Mouse (Mus musculus) hindbrain, embryonic 12.5 days (tissue): ENCODE measurements around the gene Magi1. TPM values are rescaled to one million over a fixed set of nuclear protein-coding genes. Genes with fewer than 3 reads are reported as not detected.

Experiments used
- ATAC-seq: fragments of 200-750 bp; cut with Nextera tagmentation; 2 replicates; pipeline ENCODE4 v1.8.0; 2017; ENCODE audit warnings: moderate TSS enrichment; ENCODE audit not compliant: low FRiP score
- H3K27ac ChIP-seq: fragments of 300-500 bp; sonication (generic); 2 replicates; pipeline ENCODE4 v1.5.1; 2016; ENCODE audit warnings: mild to moderate bottlenecking
- H3K27me3 ChIP-seq: fragments of 300-500 bp; sonication (generic); 2 replicates; pipeline ENCODE4 v1.6.1; 2016; ENCODE audit warnings: mild to moderate bottlenecking
- H3K36me3 ChIP-seq: fragments of 300-500 bp; sonication (generic); 2 replicates; pipeline ENCODE4 v1.6.1; 2016; ENCODE audit warnings: mild to moderate bottlenecking
- H3K4me1 ChIP-seq: fragments of 300-500 bp; sonication (generic); 2 replicates; pipeline ENCODE4 v1.6.1; 2016
- H3K4me2 ChIP-seq: fragments of 300-500 bp; sonication (generic); replicated peaks from 2 replicates; pipeline ENCODE4 v1.6.1; 2016; ENCODE audit warnings: mild to moderate bottlenecking
- H3K4me3 ChIP-seq: fragments of 300-500 bp; sonication (generic); 2 replicates; pipeline ENCODE4 v1.5.1; 2016; ENCODE audit warnings: mild to moderate bottlenecking
- H3K9ac ChIP-seq: fragments of 300-500 bp; sonication (generic); 2 replicates; pipeline ENCODE4 v1.6.1; 2016; ENCODE audit warnings: mild to moderate bottlenecking, moderate library complexity
- H3K9me3 ChIP-seq: fragments of 300-500 bp; sonication (generic); replicated peaks from 2 replicates; pipeline ENCODE4 v1.6.1; 2016; ENCODE audit warnings: mild to moderate bottlenecking
- WGBS: fragments of 180-500 bp; shearing (Covaris S2); methylation state at CpG from one replicate; pipeline ENCODE4 v1.1.7; 2016; 5-methylcytosine and 5-hydroxymethylcytosine counted together
- polyA plus RNA-seq: library from polyadenylated mRNA; unstranded; fragments of >200 nt; fragmentation: Nextera tagmentation; extraction: Ambion mirVana; gene quantifications from 2 replicates; pipeline ENCODE4 v1.2.1, GENCODE M21; 2016

Gene Magi1
- polyA plus RNA-seq, 1 experiment from 2014 or later, result 35.9 TPM

DNA sequence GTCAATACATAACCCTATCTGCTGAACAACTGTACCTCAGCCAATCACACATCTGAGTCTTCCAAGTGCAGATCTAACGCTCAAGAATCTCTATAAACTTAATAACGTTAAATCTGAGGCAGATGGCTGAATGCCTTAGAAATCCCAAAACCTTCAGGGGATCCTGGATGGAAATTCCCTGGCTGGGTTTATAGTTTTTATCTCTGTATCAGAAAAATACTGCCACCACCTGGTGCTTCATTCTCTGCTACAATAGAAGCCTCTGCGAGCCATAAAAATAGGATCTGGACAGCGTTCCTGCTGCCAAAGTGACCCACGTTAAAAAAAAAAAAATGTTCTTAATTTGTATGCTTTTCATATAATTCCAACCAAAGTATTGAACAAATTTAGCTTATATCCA is 162.2 kb downstream of the Magi1 start:
- H3K4me3 ChIP-seq, result no peak overlapping the region
- no peaks in the 10 kb centered on the region for H3K27me3 ChIP-seq
- H3K9me3 ChIP-seq, result no peaks in the 10 kb centered on the region
- no peak overlapping the region for H3K9ac ChIP-seq
- no peak overlapping the region for H3K4me2 ChIP-seq
- 76% methylated on average over 5 of the region's 5 CpGs for WGBS
- no peaks in the 10 kb centered on the region for H3K36me3 ChIP-seq
- H3K27ac ChIP-seq, result no peak overlapping the region
- ATAC-seq, result no peak
- H3K4me1 ChIP-seq, result peaks cover 5% of the 10 kb centered on the region; the same call in 1 of the 2 replicates

- H3K4me1 ChIP-seq, result no peaks in the 10 kb centered on the region
- 87% methylated on average over 6 of the region's 6 CpGs for WGBS
- no peak for ATAC-seq
- H3K4me2 ChIP-seq, result no peak overlapping the region
- H3K27me3 ChIP-seq, result no peaks in the 10 kb centered on the region
- H3K9ac ChIP-seq, result no peak overlapping the region
- H3K36me3 ChIP-seq, result no peaks in the 10 kb centered on the region
- no peak overlapping the region for H3K4me3 ChIP-seq
- H3K9me3 ChIP-seq, result no peaks in the 10 kb centered on the region
- H3K27ac ChIP-seq, result no peak overlapping the region
Measured at GRCm38 (mm10) chr6:94116434-94117432, 167.0 kb downstream of the Magi1 start.

DNA sequence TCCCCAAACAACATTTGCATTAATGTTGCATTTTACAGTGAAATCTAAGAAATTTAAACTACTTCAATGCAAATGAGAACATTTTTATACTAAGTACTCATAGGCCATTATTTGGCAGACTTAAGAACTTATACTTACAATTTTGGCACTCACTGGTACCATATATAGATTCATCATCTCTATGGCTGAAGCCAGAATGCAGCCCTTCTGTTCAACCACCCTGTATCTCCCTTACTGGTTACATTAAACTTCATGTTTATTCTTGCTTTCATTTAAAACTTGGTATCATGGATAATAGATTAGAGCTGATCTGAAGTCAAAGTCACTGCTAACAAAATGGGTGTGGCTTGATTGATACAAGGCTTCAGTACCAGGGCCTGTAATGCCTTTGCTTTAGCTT is 171.9 kb downstream of the Magi1 start:
- Histone ChIP-seq H3K4me2 (no peak overlapping the region), H3K9ac (no peak overlapping the region), H3K9me3 (no peaks in the 10 kb centered on the region), H3K4me1 (peaks cover 4% of the 10 kb centered on the region; the same call in 1 of the 2 replicates), H3K27ac (no peak overlapping the region), H3K36me3 (no peaks in the 10 kb centered on the region), H3K27me3 (no peaks in the 10 kb centered on the region), H3K4me3 (no peak overlapping the region)
- no peak for ATAC-seq

DNA sequence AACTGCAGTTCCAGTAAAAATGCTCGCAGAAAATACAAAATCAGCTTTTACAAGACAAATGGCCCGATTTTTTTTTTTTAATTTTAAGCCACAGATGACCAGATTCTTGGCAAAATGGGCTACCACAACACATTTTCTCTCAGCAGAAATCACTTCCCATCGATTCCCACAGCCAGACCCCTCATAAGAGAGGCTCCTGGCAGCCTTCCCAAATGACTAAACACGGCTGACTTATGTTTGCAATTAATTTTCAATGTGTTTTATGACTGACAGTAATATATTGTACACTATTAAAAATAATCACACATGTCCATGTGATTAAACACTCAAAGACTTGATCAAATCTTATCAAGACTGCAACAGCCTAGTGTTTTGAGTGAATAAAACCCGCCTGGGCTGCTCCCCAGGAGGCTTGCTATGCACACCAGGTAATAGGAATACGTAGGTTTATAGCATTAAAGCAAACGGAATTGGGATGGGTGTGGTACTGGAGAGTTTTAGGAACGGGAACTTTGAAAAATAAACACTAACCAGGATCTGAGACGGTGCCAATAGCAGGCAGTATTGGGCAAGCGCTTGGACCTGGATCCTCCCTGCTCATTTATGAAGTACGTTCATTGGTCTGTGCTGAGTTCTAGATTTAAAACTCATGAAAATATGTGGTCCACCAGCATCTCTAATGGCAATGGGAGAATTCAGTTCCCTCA is 176.2 kb downstream of the Magi1 start:
- 78% methylated on average over 11 of the region's 11 CpGs for WGBS
- no peaks in the 10 kb centered on the region for H3K9me3 ChIP-seq
- no peak overlapping the region for H3K4me3 ChIP-seq

GRCm38 (mm10) chr6:94103581-94103980 is 180.1 kb downstream of the Magi1 start:
- Histone ChIP-seq H3K4me1 (peaks cover 7% of the 10 kb centered on the region), H3K4me2 (no peak overlapping the region), H3K36me3 (no peaks in the 10 kb centered on the region), H3K4me3 (no peak overlapping the region), H3K9me3 (no peaks in the 10 kb centered on the region), H3K27me3 (no peaks in the 10 kb centered on the region), H3K27ac (no peak overlapping the region), H3K9ac (no peak overlapping the region)
- no peak for ATAC-seq
- 60% methylated on average over 3 of the region's 3 CpGs for WGBS

More for the DNA sequence above, 176.2 kb downstream of the Magi1 start:
- Histone ChIP-seq H3K27ac (no peak overlapping the region), H3K36me3 (no peaks in the 10 kb centered on the region), H3K9ac (no peak overlapping the region), H3K4me1 (peaks cover 7% of the 10 kb centered on the region), H3K27me3 (no peaks in the 10 kb centered on the region), H3K4me2 (no peak overlapping the region)
- no peak for ATAC-seq

GRCm38 (mm10) chr6:94101256-94101655 is 182.5 kb downstream of the Magi1 start:
- Histone ChIP-seq H3K4me3 (no peak overlapping the region), H3K27me3 (no peaks in the 10 kb centered on the region), H3K36me3 (no peaks in the 10 kb centered on the region), H3K4me2 (no peak overlapping the region), H3K27ac (no peak overlapping the region), H3K4me1 (peaks cover 3% of the 10 kb centered on the region; the same call in 1 of the 2 replicates), H3K9ac (no peak overlapping the region), H3K9me3 (no peaks in the 10 kb centered on the region)
- ATAC-seq, result no peak
- 54% methylated on average over 5 of the region's 5 CpGs for WGBS

GRCm38 (mm10) chr6:94094924-94095685 is 188.6 kb downstream of the Magi1 start:
- Histone ChIP-seq H3K4me3 (no peak overlapping the region), H3K27ac (no peak overlapping the region), H3K27me3 (no peaks in the 10 kb centered on the region), H3K36me3 (no peaks in the 10 kb centered on the region), H3K9ac (no peak overlapping the region), H3K9me3 (no peaks in the 10 kb centered on the region), H3K4me1 (peaks cover 11% of the 10 kb centered on the region), H3K4me2 (no peak overlapping the region)
- 45% methylated on average over 4 of the region's 4 CpGs for WGBS
- ATAC-seq, result no peak

- no peak overlapping the region for H3K4me3 ChIP-seq
- H3K4me1 ChIP-seq, result peaks cover 11% of the 10 kb centered on the region
- 51% methylated on average over 6 of the region's 8 CpGs for WGBS
- H3K27me3 ChIP-seq, result no peaks in the 10 kb centered on the region
- no peaks in the 10 kb centered on the region for H3K9me3 ChIP-seq
- no peaks in the 10 kb centered on the region for H3K36me3 ChIP-seq
- H3K27ac ChIP-seq, result no peak overlapping the region
- no peak for ATAC-seq
- H3K4me2 ChIP-seq, result no peak overlapping the region
- H3K9ac ChIP-seq, result no peak overlapping the region
Measured at GRCm38 (mm10) chr6:94092969-94093597, 190.6 kb downstream of the Magi1 start.

DNA sequence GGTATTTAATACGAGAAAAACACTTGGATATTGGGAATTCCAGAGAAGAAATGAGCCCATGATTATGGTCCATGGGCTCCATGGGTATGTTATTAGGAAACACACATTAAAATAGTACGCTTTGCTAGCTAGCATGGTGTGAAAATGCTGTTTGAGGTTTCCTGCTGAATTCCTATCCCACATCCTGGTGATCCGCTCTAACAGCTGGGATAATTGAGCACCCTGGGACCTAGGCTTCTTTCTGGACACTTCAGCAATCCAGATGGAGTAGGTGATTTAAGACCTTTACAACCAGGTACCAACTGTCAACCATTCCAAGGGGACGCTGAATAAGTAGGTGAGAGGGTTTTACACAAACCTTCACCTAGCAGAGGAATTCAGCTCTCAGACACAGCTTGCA is 191.2 kb downstream of the Magi1 start:
- no peak overlapping the region for H3K4me2 ChIP-seq
- H3K4me1 ChIP-seq, result peaks cover 11% of the 10 kb centered on the region
- H3K27me3 ChIP-seq, result no peaks in the 10 kb centered on the region
- 87% methylated on average over 4 of the region's 4 CpGs for WGBS
- no peaks in the 10 kb centered on the region for H3K9me3 ChIP-seq
- no peak overlapping the region for H3K9ac ChIP-seq
- no peak overlapping the region for H3K4me3 ChIP-seq
- no peak for ATAC-seq
- no peaks in the 10 kb centered on the region for H3K36me3 ChIP-seq
- H3K27ac ChIP-seq, result no peak overlapping the region

GRCm38 (mm10) chr6:94086855-94087254 is 196.9 kb downstream of the Magi1 start:
- Histone ChIP-seq H3K4me1 (peaks cover 11% of the 10 kb centered on the region; the same call in 1 of the 2 replicates), H3K9ac (no peak overlapping the region), H3K9me3 (no peaks in the 10 kb centered on the region), H3K27ac (no peak overlapping the region), H3K27me3 (no peaks in the 10 kb centered on the region), H3K36me3 (no peaks in the 10 kb centered on the region), H3K4me3 (no peak overlapping the region), H3K4me2 (no peak overlapping the region)
- WGBS, result 67% methylated on average over 2 of the region's 2 CpGs
- no peak for ATAC-seq

DNA sequence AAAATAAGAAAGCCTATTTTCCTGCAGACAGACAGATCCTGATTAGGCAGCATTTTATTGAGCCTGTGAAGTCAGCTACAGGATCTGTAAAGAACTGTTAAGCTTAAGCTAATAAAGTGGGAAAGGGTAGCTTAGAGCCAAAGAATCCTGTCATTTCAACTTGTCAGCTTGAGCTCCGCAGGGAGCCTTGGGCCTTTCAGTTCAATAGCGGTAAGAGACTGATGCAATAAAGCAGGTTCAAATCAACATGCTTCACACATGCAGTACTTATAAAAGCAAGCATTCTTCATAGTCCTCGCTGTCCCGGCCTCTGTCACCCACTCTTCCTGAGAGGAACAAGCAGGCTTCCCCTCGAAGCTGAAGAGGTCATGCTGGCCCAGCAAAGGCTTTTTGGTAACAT is 199.0 kb downstream of the Magi1 start:
- Histone ChIP-seq H3K9ac (no peak overlapping the region), H3K4me2 (no peak overlapping the region), H3K9me3 (no peaks in the 10 kb centered on the region), H3K27me3 (no peaks in the 10 kb centered on the region), H3K27ac (peak overlapping the region; percentile 12; the same call in 1 of the 2 replicates), H3K4me3 (no peak overlapping the region), H3K4me1 (peaks cover 11% of the 10 kb centered on the region; the same call in 1 of the 2 replicates), H3K36me3 (no peaks in the 10 kb centered on the region)
- ATAC-seq, result peak; percentile 38; the same call in 1 of the 2 replicates
- 28% methylated on average over 5 of the region's 5 CpGs for WGBS
